Mouse (Mus musculus) lung, postnatal 0 days (tissue): Measurements from ENCODE around the gene Abracl. TPM values are rescaled to one million over a fixed set of nuclear protein-coding genes. Genes with fewer than 3 reads are reported as not detected.

ENCODE experiments used
- ATAC-seq: fragments of 200-750 bp; cut with Nextera tagmentation; 2 replicates; pipeline ENCODE4 v1.8.0; 2017; ENCODE audit warnings: moderate library complexity
- DNase-seq: peaks from one replicate; pipeline ENCODE4 v3.0.0-alpha.2; 2016; ENCODE audit warnings: low spot score
- H3K27ac ChIP-seq: fragments of 300-500 bp; sonication (generic); 2 replicates; pipeline ENCODE4 v1.5.1; 2014; ENCODE audit warnings: antibody characterized with exemption, mild to moderate bottlenecking, low read length, mixed read lengths
- H3K27me3 ChIP-seq: fragments of 300-500 bp; sonication (generic); replicated peaks from 2 replicates; pipeline ENCODE4 v1.6.1; 2014; ENCODE audit warnings: low read length, mixed read lengths; ENCODE audit not compliant: insufficient read depth
- H3K36me3 ChIP-seq: fragments of 300-500 bp; sonication (generic); 2 replicates; pipeline ENCODE4 v1.6.1; 2014; ENCODE audit warnings: low read length, mixed read lengths; ENCODE audit not compliant: insufficient read depth
- H3K4me1 ChIP-seq: fragments of 300-500 bp; sonication (generic); 2 replicates; pipeline ENCODE4 v1.6.1; 2014; ENCODE audit warnings: antibody characterized with exemption, low read depth, low read length, mixed read lengths; ENCODE audit not compliant: insufficient read depth
- H3K4me2 ChIP-seq: fragments of 300-500 bp; sonication (generic); replicated peaks from 2 replicates; pipeline ENCODE4 v1.6.1; 2014; ENCODE audit warnings: low read depth, mild to moderate bottlenecking, low read length, moderate library complexity, mixed read lengths
- H3K4me3 ChIP-seq: fragments of 300-500 bp; sonication (generic); 2 replicates; pipeline ENCODE4 v1.5.1; 2014; ENCODE audit warnings: low read depth, low read length
- H3K9ac ChIP-seq: fragments of 300-500 bp; sonication (generic); replicated peaks from 2 replicates; pipeline ENCODE4 v1.6.1; 2014; ENCODE audit warnings: low read depth, mild to moderate bottlenecking
- H3K9me3 ChIP-seq: fragments of 300-500 bp; sonication (generic); 2 replicates; pipeline ENCODE4 v1.6.1; 2016; ENCODE audit warnings: low read length, mixed read lengths
- CTCF ChIP-seq: IDR thresholded peaks from 2 replicates; pipeline ENCODE4 v1.5.1; 2016; ENCODE audit warnings: antibody characterized with exemption, mild to moderate bottlenecking
- EP300 ChIP-seq: IDR thresholded peaks from 2 replicates; pipeline ENCODE4 v1.6.1; 2016; ENCODE audit warnings: antibody characterized with exemption, mild to moderate bottlenecking, control low read depth
- WGBS: fragments of 180-500 bp; shearing (Covaris S2); extraction: QIAGEN DNeasy Blood & Tissue Kit; methylation state at CpG from one replicate; pipeline ENCODE4 v1.1.7; 2014; 5-methylcytosine and 5-hydroxymethylcytosine counted together
- polyA plus RNA-seq: library from polyadenylated mRNA; unstranded; fragments of >200 nt; fragmentation: Nextera tagmentation; extraction: Ambion mirVana; gene quantifications from 2 replicates; pipeline ENCODE4 v1.2.1, GENCODE M21; 2015

Abracl gene
- polyA plus RNA-seq, 1 experiment from 2014 or later, result 137 TPM

DNA sequence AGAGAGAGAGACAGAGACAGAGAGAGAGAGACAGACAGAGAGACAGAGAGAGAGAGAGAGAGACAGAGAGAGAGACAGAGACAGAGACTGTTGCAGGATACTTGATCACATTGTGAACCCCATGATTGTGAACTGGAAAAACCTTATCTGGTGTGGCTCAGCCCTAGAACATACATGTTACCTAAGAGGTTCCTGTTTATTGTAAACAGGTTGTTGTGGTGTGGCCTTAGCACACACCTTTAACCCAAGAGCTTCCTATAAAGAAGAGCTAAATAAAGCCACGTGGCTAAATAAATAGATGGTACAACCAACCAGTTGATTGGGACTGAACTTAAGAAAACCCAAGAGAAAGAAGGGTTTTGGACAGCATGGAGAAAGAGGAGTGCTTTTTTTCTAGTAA is 13.3 kb downstream of the Abracl start:
- Histone ChIP-seq H3K36me3 (0 out of 2 replicates have a peak, but pooled peaks cover 6% of the 10 kb centered on the region), H3K4me2 (no peak overlapping the region), H3K27ac (no peak overlapping the region), H3K9me3 (no peaks in the 10 kb centered on the region), H3K9ac (no peak overlapping the region), H3K4me1 (no peaks in the 10 kb centered on the region), H3K4me3 (no peak overlapping the region), H3K27me3 (no peaks in the 10 kb centered on the region)
- WGBS, result 76% methylated on average over 1 of the region's 1 CpGs
- TF ChIP-seq EP300 (no peak), CTCF (no peak)
- no peak for ATAC-seq
- DNase-seq, result no peak

DNA sequence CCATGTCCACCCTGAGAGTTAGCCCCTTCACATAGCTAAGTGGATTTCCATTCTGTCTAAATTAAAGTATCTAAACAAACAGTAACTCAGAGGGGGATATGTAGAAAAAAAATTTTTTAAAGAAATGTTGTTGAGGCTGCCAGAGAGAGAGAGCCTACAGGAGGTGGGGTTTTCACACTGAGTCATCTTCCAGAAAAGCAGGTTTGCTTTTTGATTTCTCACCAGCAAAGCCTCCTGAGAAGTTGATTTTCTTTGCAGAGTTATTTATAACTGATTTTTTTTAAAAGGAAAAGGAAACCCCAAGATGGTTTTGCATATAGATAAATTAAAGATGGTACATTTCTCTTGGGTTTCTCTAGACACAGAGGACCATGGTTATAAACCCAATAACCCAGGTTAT is 15.0 kb downstream of the Abracl start:
- no peak for TF ChIP-seq EP300
- no peak for TF ChIP-seq CTCF
- H3K4me2 ChIP-seq, result no peak overlapping the region
- H3K4me1 ChIP-seq, result no peaks in the 10 kb centered on the region

DNA sequence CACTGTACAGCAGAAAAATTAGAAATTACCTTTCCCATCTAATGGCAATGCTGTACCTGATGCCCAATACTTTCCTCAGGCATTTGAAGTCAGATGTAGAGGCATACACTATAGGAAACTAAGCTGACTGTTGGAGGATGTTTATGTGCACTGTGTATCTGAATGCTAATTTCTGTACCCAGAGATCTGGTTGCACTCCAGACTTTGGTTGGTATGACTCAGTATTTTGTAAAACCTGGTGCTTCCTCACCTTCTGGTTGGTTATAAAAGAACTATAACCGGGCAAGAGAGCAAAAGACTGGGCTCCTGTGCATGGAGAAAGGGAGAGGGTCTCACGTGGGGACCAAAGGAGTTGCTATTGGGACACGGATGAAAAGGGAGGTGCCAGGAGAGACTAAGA is 15.8 kb downstream of the Abracl start:
- Histone ChIP-seq H3K4me3 (no peak overlapping the region), H3K27me3 (no peaks in the 10 kb centered on the region), H3K36me3 (no peaks in the 10 kb centered on the region), H3K4me1 (no peaks in the 10 kb centered on the region), H3K9me3 (no peaks in the 10 kb centered on the region), H3K4me2 (no peak overlapping the region), H3K9ac (no peak overlapping the region), H3K27ac (no peak overlapping the region)
- WGBS, result 81% methylated on average over 3 of the region's 3 CpGs
- ATAC-seq (no peak), DNase-seq (no peak)
- no peak for TF ChIP-seq CTCF
- TF ChIP-seq EP300, result no peak

More for the DNA sequence above, 15.0 kb downstream of the Abracl start:
- Histone ChIP-seq H3K36me3 (no peaks in the 10 kb centered on the region), H3K9ac (no peak overlapping the region), H3K4me3 (no peak overlapping the region), H3K27me3 (no peaks in the 10 kb centered on the region), H3K9me3 (no peaks in the 10 kb centered on the region), H3K27ac (no peak overlapping the region)
- DNase-seq, result no peak
- no peak for ATAC-seq

DNA sequence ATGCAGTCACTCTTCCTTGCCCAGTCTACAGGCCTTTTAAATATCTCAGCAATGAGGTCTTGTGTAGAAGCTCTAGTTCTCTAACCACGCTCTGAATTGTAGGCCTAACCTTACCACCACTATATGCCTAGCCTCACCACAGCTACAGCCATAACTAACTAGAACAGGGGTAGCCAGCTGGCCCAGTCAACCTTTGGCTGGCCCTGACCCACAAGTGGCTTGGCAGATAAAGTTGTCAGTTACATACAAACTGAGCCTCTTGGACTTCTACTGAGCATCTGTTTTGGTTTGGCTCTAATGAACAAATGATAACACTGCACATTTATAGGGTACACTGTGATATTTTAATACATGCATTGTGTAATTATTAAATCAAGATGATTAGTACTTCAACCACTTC is 16.3 kb downstream of the Abracl start:
- Histone ChIP-seq H3K9ac (no peak overlapping the region), H3K36me3 (no peaks in the 10 kb centered on the region), H3K27ac (no peak overlapping the region), H3K9me3 (no peaks in the 10 kb centered on the region), H3K27me3 (no peaks in the 10 kb centered on the region), H3K4me3 (no peak overlapping the region), H3K4me2 (no peak overlapping the region), H3K4me1 (no peaks in the 10 kb centered on the region)
- ATAC-seq, result no peak
- no peak for DNase-seq
- TF ChIP-seq EP300 (no peak), CTCF (no peak)
- WGBS, result 93% methylated on average over 1 of the region's 1 CpGs

DNA sequence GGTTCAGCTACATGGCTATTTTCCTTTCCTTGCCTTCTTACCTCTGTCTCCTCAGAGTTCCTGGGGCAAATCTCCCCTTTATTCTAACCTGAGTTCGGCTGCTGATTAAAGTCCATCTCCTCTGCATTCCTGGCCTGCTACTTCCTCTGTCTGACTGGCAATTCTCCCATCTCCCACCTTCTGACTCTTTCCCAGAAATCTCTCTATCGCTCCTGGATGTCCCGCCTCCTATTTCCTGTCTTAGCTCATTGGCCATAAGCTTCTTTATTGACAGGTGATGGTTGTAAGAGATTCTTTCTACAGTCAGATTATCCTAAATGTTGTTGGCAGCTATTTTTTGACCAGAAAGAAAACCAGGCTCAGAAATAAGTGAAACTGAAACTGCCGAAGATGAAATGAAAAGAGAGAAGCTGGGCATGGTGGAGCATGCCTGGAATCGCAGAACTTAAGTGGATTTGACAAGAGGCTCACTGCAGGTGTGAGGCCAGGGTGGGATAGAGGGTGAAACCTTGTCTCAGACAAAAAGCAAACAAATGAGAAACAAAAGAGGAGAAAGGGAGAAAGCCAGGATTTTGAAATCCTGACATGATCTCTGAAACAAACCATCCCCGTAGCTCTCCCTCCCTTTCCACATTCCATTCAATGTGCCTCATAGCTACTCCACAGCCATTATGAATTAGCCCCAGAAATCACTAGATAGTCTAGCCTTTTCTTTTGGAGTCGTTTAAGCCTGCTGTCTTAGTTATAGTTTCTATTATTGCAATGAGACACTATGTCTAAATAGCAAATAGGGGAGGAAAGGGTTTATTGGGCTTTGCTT is 17.7 kb downstream of the Abracl start:
- peak overlapping the region; percentile 37 for H3K4me2 ChIP-seq
- 62% methylated on average over 7 of the region's 7 CpGs for WGBS
- H3K4me3 ChIP-seq, result peak overlapping the region; percentile 17; the same call in 1 of the 2 replicates
- TF ChIP-seq EP300, result no peak
- no peak for TF ChIP-seq CTCF
- peak; percentile 54 for DNase-seq
- H3K36me3 ChIP-seq, result no peaks in the 10 kb centered on the region
- no peaks in the 10 kb centered on the region for H3K4me1 ChIP-seq
- H3K9ac ChIP-seq, result no peak overlapping the region
- no peak overlapping the region for H3K27ac ChIP-seq
- no peaks in the 10 kb centered on the region for H3K27me3 ChIP-seq
- no peak for ATAC-seq
- H3K9me3 ChIP-seq, result no peaks in the 10 kb centered on the region

- peak; percentile 63 for ATAC-seq
- Histone ChIP-seq H3K27ac (no peak overlapping the region), H3K27me3 (no peaks in the 10 kb centered on the region), H3K4me3 (no peak overlapping the region), H3K9ac (no peak overlapping the region), H3K4me2 (no peak overlapping the region), H3K36me3 (no peaks in the 10 kb centered on the region), H3K4me1 (no peaks in the 10 kb centered on the region), H3K9me3 (no peaks in the 10 kb centered on the region)
- peak; percentile 51 for DNase-seq
- no peak for TF ChIP-seq EP300
- TF ChIP-seq CTCF, result no peak
- WGBS, result 72% methylated on average over 12 of the region's 12 CpGs
These were observed 19.0 kb downstream of the Abracl start for GRCm38 (mm10) chr10:18003966-18004637.
